Mouse (Mus musculus) liver, postnatal 0 days (tissue): ENCODE data around the gene Slc24a4.

Source experiments
- CTCF ChIP-seq: sonication (generic); IDR thresholded peaks from 2 replicates; pipeline ENCODE4 v1.5.1; 2016; ENCODE audit warnings: antibody characterized with exemption, low read depth
- EP300 ChIP-seq: IDR thresholded peaks from 2 replicates; pipeline ENCODE4 v1.6.1; 2016; ENCODE audit warnings: antibody characterized with exemption, low read depth, mild to moderate bottlenecking

GRCm38 (mm10) chr12:102301585-102301984, 173.1 kb downstream of the Slc24a4 start:
- TF ChIP-seq CTCF = no peak
- no peak for TF ChIP-seq EP300
